Mouse (Mus musculus) layer of hippocampus, adult 2 months (tissue): ENCODE measurements at regions not wholly inside any gene's neighbourhood (a gene's known extent, or its start where the extent isn't known, plus 50 kb on each side); places are given as distances from the start of the nearest gene placed in this dataset.
A peak's percentile ranks its signal among the peaks of the same experiment; 100 is the strongest.

ENCODE experiments used
- DNase-seq, 2 experiments: peaks; one replicate each; pipeline ENCODE4 v3.0.0; 2022; ENCODE audit warnings: low spot score in 2 of 2
- H3K27ac ChIP-seq: fragments of 200-600 bp; 2 replicates; pipeline ENCODE4 v1.8.1; 2022
- H3K4me3 ChIP-seq: fragments of 200-600 bp; 2 replicates; pipeline ENCODE4 v1.8.1; 2022; ENCODE audit warnings: mild to moderate bottlenecking
- CTCF ChIP-seq: fragments of 200-600 bp; conservative IDR thresholded peaks from 2 replicates; pipeline ENCODE4 v1.8.1; 2022; ENCODE audit warnings: antibody characterized with exemption, mild to moderate bottlenecking, moderate library complexity

DNA sequence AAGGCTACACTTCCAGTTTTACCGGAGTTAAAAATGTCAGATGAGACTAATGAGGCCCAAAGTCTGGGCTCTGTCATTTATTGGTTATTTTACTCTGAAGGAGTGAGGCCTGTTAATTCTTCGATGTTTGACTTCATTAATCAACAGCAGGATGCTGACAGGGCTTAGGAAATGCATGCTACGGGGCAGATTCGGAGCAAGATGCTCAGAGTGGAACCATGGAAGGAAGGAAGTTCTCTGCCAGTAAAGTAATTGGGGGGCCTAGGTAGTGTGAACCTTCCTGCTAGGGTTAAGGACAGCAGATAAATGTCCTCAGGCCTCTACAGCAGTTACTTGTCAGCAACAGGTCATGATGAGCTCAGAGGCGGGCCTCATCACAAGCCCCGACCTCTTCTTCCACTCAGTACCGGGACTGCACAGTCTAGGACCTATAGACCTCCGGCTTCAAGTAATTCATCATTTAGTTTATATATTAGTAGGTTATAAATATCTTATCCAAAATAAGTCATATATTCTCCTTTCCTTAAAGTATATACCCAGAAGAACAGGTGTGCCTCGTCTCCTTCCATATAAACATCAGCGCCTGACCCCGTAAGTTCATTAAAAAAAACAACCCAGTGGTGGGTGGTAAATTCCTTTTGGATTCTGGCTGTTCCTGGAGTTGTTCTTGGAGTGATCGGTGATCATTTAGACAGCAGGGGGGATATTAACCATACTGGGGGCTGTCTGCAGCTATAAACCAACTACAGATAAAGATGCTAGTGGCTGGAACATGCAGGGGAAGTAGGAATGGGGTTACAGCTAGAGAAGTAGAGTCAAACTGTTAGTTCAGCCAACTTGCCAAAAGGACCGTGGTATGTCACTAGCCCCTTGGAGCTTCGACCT is 124.9 kb upstream of the Egflam start:
- H3K27ac ChIP-seq, result no peak overlapping the region
- DNase-seq, result no peak
- TF ChIP-seq CTCF, result no peak
- no peak overlapping the region for H3K4me3 ChIP-seq

DNA sequence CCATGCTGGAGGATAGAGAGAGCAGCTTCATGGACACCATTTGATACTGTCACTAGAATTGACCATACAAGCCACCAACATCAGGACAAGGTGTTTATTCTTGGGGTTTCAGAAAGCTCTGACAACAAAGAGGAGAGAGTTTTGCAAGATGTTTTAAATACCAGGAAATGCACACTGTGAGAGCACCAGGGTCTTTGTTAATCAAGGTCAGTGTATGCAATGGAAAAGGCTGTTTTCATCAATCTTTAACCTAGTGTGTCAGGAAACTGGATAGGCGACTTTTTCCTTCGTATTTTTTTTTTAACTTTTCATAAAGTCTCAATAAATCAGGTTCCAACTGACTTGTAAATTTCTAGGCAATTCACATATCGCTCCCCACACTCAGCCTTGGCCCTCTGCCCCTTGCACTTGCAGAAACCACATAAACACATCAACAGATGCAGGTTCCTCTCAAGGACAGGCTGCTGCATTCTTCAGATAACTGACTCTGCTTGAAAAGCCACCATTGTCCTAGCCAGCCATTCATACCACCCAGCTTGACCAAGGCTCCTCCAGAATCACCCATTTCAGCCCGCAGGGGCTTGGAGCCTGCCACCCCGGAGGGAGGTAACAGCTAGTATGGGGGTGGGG is 132.9 kb upstream of the Egflam start:
- DNase-seq, result no peak
- H3K4me3 ChIP-seq, result no peak overlapping the region
- H3K27ac ChIP-seq, result no peak overlapping the region
- no peak for TF ChIP-seq CTCF

DNA sequence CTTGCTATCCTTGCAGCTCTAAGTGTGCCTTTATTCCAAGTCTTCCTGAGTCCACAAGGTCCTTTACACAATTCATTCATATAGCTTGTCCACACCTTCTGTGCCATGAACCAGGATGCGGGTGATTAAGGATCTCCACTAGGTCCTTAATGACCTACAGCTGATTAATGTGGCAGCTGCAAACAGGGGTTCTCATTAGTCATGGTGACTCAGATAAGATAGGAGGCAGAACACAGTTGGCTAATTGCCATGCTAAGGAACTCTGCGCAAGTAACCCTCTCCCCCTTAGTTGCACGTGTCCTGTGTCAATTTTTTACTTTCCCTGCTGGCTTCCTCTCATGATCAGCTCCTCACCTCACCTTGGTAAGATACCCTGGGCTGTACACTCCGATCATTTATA is 139.7 kb upstream of the Egflam start:
- TF ChIP-seq CTCF, result no peak
- DNase-seq, result no peak

DNA sequence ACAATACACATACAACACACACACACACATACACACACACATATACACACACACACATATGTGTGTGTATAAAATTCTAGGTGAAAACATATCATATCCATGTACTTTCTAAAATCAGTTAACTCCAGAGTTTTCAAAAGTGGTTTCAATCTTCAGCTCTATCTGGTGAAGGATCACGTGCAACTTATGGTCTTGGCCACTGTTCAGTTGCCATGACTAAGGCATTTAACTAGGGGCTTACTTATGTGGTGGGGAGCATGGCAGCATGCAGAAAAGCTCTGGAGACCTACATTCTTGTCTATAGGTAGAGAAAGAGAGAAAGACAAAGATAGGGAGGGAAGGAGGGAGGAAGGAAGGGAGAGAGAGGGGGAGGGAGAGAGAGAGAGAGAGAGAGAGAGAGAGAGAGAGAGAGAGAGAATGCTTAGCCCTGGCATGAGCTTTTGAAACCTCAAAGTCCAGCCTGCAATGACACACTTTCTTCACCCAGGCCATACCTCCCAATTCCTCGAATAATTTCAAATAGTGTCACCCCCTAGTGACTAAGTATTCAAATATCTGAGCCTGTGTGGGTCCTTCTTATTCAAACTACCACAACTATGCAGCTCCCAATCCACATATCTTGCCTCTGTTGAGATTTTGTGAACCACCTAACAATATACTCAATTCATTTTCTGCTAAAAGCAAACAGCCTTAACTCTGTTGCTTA is 155.1 kb upstream of the Egflam start:
- H3K4me3 ChIP-seq, result no peak overlapping the region
- no peak for TF ChIP-seq CTCF
- no peak for DNase-seq
- no peak overlapping the region for H3K27ac ChIP-seq

More for the DNA sequence above, 139.7 kb upstream of the Egflam start:
- no peak overlapping the region for H3K27ac ChIP-seq
- H3K4me3 ChIP-seq, result no peak overlapping the region

DNA sequence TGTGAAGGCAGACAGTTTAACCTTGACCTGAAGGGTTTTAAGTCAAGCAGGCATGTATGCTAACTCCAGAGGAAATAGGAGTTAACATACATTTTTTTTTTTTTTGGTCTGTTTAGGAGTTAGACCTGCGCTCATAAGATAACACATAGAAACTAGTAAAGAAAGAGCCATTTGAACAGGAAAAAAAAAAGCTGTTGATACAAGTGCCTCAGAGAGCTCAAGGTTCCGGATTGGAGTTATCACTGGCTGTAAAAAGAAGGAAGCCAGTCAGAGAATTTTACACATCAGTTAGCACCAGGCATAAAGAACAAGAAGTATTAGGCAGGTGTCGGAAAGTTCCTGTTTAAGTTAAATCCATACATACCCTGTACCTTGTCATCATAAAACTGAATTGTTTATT is 156.2 kb upstream of the Egflam start:
- Histone ChIP-seq H3K27ac (no peak overlapping the region), H3K4me3 (no peak overlapping the region)
- TF ChIP-seq CTCF, result no peak
- DNase-seq, result no peak

DNA sequence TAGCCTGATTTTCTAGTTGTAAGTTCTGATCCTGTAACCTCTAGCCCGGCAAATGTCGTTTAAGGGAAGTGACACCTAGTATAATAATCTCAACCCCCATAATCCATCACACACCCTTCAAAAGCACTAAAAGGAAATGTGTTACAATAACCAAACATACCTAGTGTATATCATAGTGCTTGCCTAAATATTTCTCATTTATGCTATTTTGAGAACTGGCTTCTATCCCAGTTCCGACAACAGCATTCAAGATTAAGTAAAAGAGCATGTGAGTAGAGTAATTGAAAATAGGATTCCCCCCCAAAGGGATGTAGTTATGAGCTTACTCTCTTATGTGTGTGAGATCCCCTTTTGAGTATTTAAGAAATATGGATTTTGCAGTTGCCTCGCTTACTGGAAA is 165.1 kb upstream of the Egflam start:
- Histone ChIP-seq H3K27ac (no peak overlapping the region), H3K4me3 (no peak overlapping the region)
- TF ChIP-seq CTCF, result no peak
- DNase-seq, result no peak

DNA sequence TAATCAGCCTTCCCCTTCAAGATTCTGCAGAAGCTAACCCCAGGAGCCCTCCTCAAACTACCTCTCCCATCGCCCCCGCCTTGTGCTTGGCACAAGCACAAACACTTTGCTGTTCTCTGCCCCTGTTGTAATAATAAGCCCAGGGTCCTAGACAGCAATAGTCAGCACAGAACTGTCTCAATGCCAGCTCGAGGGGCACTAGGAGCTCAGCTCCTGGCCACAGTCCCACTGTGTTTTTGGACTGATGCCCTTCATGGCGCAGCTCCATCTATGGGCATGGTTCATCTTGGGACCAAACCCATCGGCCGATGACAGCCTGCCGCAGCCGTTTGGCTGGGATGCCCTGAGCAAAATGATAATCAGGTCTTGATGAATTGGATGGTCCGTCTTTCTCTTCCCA is 165.5 kb upstream of the Egflam start:
- no peak overlapping the region for H3K27ac ChIP-seq
- TF ChIP-seq CTCF, result no peak
- DNase-seq, result peak; percentile 5 to 15
- no peak overlapping the region for H3K4me3 ChIP-seq

DNA sequence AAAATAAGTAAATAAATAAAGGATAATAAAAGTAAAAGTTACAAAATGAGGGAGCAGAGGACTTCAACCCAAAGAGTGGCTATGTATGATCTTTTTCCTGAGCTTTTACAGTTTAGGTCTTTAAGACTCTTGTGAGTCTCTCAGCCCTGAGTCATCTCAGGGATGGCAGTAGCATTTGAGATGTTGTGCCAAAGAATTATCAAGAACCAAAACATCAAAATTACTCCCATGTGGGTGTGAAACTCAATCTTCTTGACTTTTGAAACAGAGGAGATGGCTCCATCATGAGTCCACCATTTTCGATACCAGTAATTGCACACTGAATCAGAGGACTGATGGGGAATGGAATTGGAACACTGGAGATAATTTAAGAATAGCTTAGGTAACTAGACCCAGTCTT is 174.0 kb upstream of the Egflam start:
- Histone ChIP-seq H3K4me3 (no peak overlapping the region), H3K27ac (no peak overlapping the region)
- no peak for DNase-seq
- no peak for TF ChIP-seq CTCF

DNA sequence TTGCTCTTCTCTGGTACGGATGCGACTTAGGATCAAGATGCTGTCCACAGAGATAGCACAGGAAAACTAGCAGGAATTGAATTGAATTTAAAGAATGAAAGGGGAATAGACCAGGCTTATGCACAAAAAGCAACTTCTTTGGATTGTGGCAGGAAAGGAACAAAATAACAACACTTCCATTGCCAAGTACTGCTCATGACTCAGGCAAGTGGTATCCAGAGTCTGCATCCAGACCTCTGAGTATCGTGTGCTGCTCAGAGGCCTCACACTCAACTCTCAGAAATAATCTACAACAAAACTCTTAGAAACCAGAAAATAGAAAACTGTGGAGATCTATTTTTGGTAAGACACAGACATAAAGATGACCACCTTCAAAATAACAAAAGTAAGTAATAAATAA is 176.1 kb upstream of the Egflam start:
- Histone ChIP-seq H3K4me3 (no peak overlapping the region), H3K27ac (no peak overlapping the region)
- TF ChIP-seq CTCF, result no peak
- DNase-seq, result no peak

DNA sequence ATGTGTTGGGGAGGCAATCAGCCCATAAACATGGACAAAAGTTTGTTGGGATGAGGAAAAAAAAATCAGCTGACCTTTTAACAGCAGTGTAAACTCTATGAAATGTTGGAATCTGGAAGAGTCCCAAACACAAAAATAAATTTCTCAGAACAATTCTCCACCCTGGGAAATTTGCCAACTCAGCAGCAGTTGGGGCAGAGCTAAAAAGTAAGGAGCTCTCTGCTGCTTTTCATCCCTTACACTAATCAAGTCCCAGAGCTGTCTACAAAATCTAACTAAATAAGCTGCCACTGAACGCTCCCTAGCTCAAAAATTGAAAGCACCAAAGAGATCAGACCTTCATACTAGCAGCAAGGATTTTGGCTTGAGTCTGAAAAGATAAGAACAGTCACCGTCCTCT is 176.6 kb upstream of the Egflam start:
- DNase-seq, result peak in 1 of 2 experiments; percentile 0
- TF ChIP-seq CTCF, result no peak
- H3K27ac ChIP-seq, result no peak overlapping the region
- H3K4me3 ChIP-seq, result no peak overlapping the region

DNA sequence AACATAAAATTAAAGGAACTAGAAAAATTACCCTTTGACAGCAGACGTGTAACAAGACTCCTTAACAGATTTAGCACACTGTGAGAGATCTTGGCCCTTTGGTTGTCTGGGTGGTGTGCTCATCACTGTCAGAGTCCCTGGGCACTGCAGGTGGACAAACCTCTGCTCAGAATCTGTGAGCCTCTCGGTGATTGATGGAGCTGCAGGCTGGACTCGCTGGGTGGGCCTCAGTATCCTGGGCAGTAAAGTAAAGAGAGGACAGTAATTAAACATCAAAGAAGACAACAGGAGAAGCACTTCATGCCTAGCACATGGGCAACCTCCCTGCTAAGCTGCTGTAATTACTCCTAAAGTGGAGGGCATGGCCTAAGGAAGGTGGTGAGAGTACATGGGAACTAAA is 180.2 kb upstream of the Egflam start:
- Histone ChIP-seq H3K27ac (no peak overlapping the region), H3K4me3 (no peak overlapping the region)
- TF ChIP-seq CTCF, result no peak
- no peak for DNase-seq

DNA sequence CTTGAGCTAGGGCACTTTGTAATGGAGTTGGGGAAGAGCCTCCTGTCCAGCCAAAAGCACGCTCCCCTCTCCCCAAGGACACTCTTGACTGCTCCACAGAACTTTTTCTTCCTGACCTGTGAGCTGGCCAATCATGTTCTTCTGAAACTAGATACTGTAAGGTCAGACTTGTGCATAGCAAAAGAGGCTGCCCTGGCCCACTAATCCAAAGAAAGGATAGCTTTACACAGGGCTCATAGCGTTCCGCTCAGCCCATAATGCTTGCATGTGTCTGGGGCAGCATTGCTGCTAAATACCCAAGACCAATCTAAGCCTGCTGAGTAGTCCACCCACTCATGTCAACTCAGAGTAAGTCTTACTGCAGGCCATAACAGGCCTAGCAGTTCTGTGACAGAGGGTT is 189.0 kb upstream of the Egflam start:
- Histone ChIP-seq H3K27ac (no peak overlapping the region), H3K4me3 (no peak overlapping the region)
- DNase-seq, result no peak
- TF ChIP-seq CTCF, result no peak

DNA sequence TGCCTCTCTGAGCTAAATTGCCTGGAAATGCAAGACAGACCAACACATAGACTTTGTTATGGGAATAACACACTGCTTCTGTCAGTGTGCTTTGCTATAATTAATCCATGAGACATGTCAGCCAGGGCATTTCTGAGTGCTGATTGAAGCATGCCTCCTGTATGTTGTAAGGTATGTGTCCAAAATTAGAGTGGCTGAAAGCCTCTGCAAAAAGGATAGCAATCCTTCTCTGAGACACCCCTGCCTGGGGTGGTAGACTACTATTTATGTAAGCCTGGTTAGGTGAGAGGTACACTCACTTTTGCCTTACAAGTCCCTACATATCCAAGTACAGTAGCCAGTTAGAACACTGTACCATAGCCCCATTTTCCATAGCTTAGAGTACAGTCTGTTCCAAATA is 193.3 kb upstream of the Egflam start:
- TF ChIP-seq CTCF, result no peak
- H3K27ac ChIP-seq, result no peak overlapping the region
- DNase-seq, result no peak
- H3K4me3 ChIP-seq, result no peak overlapping the region
